Mouse (Mus musculus) left cerebral cortex, postnatal 25 days (tissue): Measurements from ENCODE around the gene Gm4969. TPM values are rescaled to one million over a fixed set of nuclear protein-coding genes. Genes with fewer than 3 reads are reported as not detected.
"Not testable (repeated sequence)": the region's sequence is repeated elsewhere in the genome, so short reads cannot be mapped to it uniquely, and the experiment has no call there.

Source experiments
- DNase-seq, 2 experiments: peaks; one replicate each; pipeline ENCODE4 v3.0.0; 2022; ENCODE audit warnings: low spot score in 2 of 2, mixed read lengths in 1 of 2
- intact Hi-C: fragments of 180-260 bp; cut with DNase I; formaldehyde crosslinking; loops from one replicate; pipeline ENCODE4 v1.15.1; 2025
- total RNA-seq, 2 experiments: library from RNA; stranded (reverse); gene quantifications; 2 replicates each; pipeline ENCODE4 v1.2.3; 2021

The Gm4969 gene
- total RNA-seq, 2 experiments from 2014 or later: 0.25 to 0.32 TPM

- no peak for DNase-seq
- intact Hi-C loops: no loop called here
These were observed 39.4 kb downstream of the Gm4969 start for GRCm38 (mm10) chr7:19078732-19079131.

- no peak for DNase-seq
- intact Hi-C loops: no loop called here
These were observed 40.4 kb downstream of the Gm4969 start for GRCm38 (mm10) chr7:19077761-19078160.

- intact Hi-C loops: no loop called here
These were observed 41.6 kb downstream of the Gm4969 start for GRCm38 (mm10) chr7:19076586-19076991.

GRCm38 (mm10) chr7:19075723-19076585 lies 42.2 kb downstream of the Gm4969 start, which contains the start of gene Dmwd:
Gene Dmwd (plus strand): TSS chr7:19076227.
- intact Hi-C loops: no loop called here
- DNase-seq: peak; percentile 95 to 98

More at GRCm38 (mm10) chr7:19076586-19076991, 41.6 kb downstream of the Gm4969 start:
- no peak for DNase-seq

- DNase-seq: no peak
- intact Hi-C loops: no loop called here
These were observed 42.9 kb downstream of the Gm4969 start for GRCm38 (mm10) chr7:19075231-19075630.

GRCm38 (mm10) chr7:19074494-19074893 lies 43.7 kb downstream of the Gm4969 start:
- no peak for DNase-seq
- intact Hi-C loops: no loop called here

GRCm38 (mm10) chr7:19073504-19073903 lies 44.7 kb downstream of the Gm4969 start:
- intact Hi-C loops: no loop called here
- DNase-seq: no peak

- intact Hi-C loops, DNase-seq: not testable (repeated sequence)
These were observed 47.1 kb downstream of the Gm4969 start for GRCm38 (mm10) chr7:19071024-19071423.

GRCm38 (mm10) chr7:19069500-19069899 lies 48.7 kb downstream of the Gm4969 start:
- DNase-seq: no peak
- intact Hi-C loops: loop anchor here (1.0 kb wide), 1 partner anchor 23 kb away; no protein-coding TSS in a partner anchor

- DNase-seq: peak; percentile 64 to 70
- intact Hi-C loops: loop anchor here (1.0 kb wide), 1 partner anchor 24 kb away; no protein-coding TSS in a partner anchor
These were observed 49.5 kb downstream of the Gm4969 start for GRCm38 (mm10) chr7:19068707-19069106.

GRCm38 (mm10) chr7:19067935-19068334 lies 50.2 kb downstream of the Gm4969 start:
- DNase-seq: no peak
- intact Hi-C loops: no loop called here

- no peak for DNase-seq
- intact Hi-C loops: no loop called here
These were observed 51.1 kb downstream of the Gm4969 start for GRCm38 (mm10) chr7:19067063-19067462.

GRCm38 (mm10) chr7:19065896-19066295 lies 52.3 kb downstream of the Gm4969 start:
- intact Hi-C loops: no loop called here
- DNase-seq: no peak

- intact Hi-C loops: no loop called here
- DNase-seq: no peak
These were observed 60.8 kb downstream of the Gm4969 start for GRCm38 (mm10) chr7:19057405-19057804.

GRCm38 (mm10) chr7:19055108-19055507 lies 63.1 kb downstream of the Gm4969 start:
- DNase-seq: no peak
- intact Hi-C loops: no loop called here

GRCm38 (mm10) chr7:19054777-19055076 lies 63.4 kb downstream of the Gm4969 start:
- intact Hi-C loops: no loop called here

GRCm38 (mm10) chr7:19054047-19054776 lies 64.0 kb downstream of the Gm4969 start, which contains the start of gene Rsph6a:
Gene Rsph6a (plus strand): TSS chr7:19054690.
- intact Hi-C loops: no loop called here
- DNase-seq: no peak

More at GRCm38 (mm10) chr7:19054777-19055076, 63.4 kb downstream of the Gm4969 start:
- DNase-seq: no peak

GRCm38 (mm10) chr7:19053136-19053532 lies 65.0 kb downstream of the Gm4969 start:
- intact Hi-C loops: no loop called here

GRCm38 (mm10) chr7:19052345-19053135 lies 65.6 kb downstream of the Gm4969 start:
- DNase-seq: peak; percentile 64 to 84
- intact Hi-C loops: no loop called here

More at GRCm38 (mm10) chr7:19053136-19053532, 65.0 kb downstream of the Gm4969 start:
- DNase-seq: no peak

GRCm38 (mm10) chr7:19051161-19051560 lies 67.0 kb downstream of the Gm4969 start:
- no peak for DNase-seq
- intact Hi-C loops: no loop called here
